Mouse (Mus musculus) heart, embryonic 12.5 days (tissue): ENCODE results near the gene Il18bp. TPM values are rescaled to one million over a fixed set of nuclear protein-coding genes. Genes with fewer than 3 reads are reported as not detected.
"Not testable (repeated sequence)": the region's sequence is repeated elsewhere in the genome, so short reads cannot be mapped to it uniquely, and the experiment has no call there.

Experiments used
- ATAC-seq: fragments of 200-750 bp; cut with Nextera tagmentation; 2 replicates; pipeline ENCODE4 v1.8.0; 2017; ENCODE audit warnings: moderate TSS enrichment, moderate library complexity; ENCODE audit not compliant: insufficient number of reproducible peaks, low FRiP score
- H3K27ac ChIP-seq: fragments of 300-500 bp; sonication (generic); 2 replicates; pipeline ENCODE4 v1.5.1; 2016; ENCODE audit warnings: mild to moderate bottlenecking, moderate library complexity; ENCODE audit not compliant: poor library complexity, severe bottlenecking
- H3K27me3 ChIP-seq: fragments of 300-500 bp; sonication (generic); replicated peaks from 2 replicates; pipeline ENCODE4 v1.6.1; 2016; ENCODE audit warnings: mild to moderate bottlenecking, moderate library complexity
- H3K36me3 ChIP-seq: fragments of 300-500 bp; sonication (generic); 2 replicates; pipeline ENCODE4 v1.6.1; 2016; ENCODE audit warnings: mild to moderate bottlenecking, moderate library complexity
- H3K4me1 ChIP-seq: fragments of 300-500 bp; sonication (generic); replicated peaks from 2 replicates; pipeline ENCODE4 v1.6.1; 2016; ENCODE audit warnings: mild to moderate bottlenecking
- H3K4me2 ChIP-seq: fragments of 300-500 bp; sonication (generic); 2 replicates; pipeline ENCODE4 v1.6.1; 2016; ENCODE audit warnings: mild to moderate bottlenecking, moderate library complexity
- H3K4me3 ChIP-seq: fragments of 300-500 bp; sonication (generic); 2 replicates; pipeline ENCODE4 v1.5.1; 2016; ENCODE audit warnings: mild to moderate bottlenecking
- H3K9ac ChIP-seq: fragments of 300-500 bp; sonication (generic); 2 replicates; pipeline ENCODE4 v1.6.1; 2016; ENCODE audit warnings: mild to moderate bottlenecking, moderate library complexity
- H3K9me3 ChIP-seq: fragments of 300-500 bp; sonication (generic); replicated peaks from 2 replicates; pipeline ENCODE4 v1.6.1; 2016; ENCODE audit warnings: mild to moderate bottlenecking, moderate library complexity
- WGBS: fragments of 180-500 bp; shearing (Covaris S2); methylation state at CpG from one replicate; pipeline ENCODE4 v1.1.7; 2016; 5-methylcytosine and 5-hydroxymethylcytosine counted together
- polyA plus RNA-seq: library from polyadenylated mRNA; unstranded; fragments of >200 nt; fragmentation: Nextera tagmentation; extraction: Ambion mirVana; gene quantifications from 2 replicates; pipeline ENCODE4 v1.2.1, GENCODE M21; 2016

The Il18bp gene
- polyA plus RNA-seq: 1.8 TPM in 2 replicates

DNA sequence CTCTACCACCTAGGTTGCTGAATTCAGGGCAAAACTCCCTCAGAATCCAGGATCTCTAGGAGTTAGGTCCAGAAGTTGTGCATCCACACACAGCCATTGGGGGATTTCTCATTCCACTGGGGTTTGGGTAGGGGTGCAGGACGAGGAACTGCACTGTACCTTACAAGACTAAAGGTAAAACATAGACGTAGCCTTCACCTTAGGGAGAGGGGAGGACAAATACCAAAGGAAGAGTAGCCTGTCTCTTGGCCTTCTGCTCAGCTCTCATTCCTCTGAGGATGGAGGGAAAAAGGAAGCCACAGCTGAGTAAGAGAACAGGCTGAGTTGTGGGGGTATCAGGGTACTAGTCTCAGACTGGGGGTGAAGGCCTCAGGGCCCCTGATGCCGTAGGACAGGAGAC is at the start of gene Il18bp:
Gene Il18bp, minus strand, starts transcription at position 101 of the 400 bp plus-strand sequence.
- peak within 1 kb of the TSS; percentile 26; the same call in 1 of the 2 replicates for H3K27ac ChIP-seq
- WGBS: 88% methylated on average over 3 of the region's 3 CpGs
- peaks cover 92% of the 10 kb centered on the region for H3K36me3 ChIP-seq
- no peak within 1 kb of the TSS for H3K9ac ChIP-seq
- H3K9me3 ChIP-seq: no peaks in the 10 kb centered on the region
- ATAC-seq: no peak
- H3K4me3 ChIP-seq: no peak within 1 kb of the TSS
- H3K27me3 ChIP-seq: no peaks in the 10 kb centered on the region
- peaks cover 7% of the 10 kb centered on the region for H3K4me1 ChIP-seq
- H3K4me2 ChIP-seq: no peak within 1 kb of the TSS

- no peak overlapping the region for H3K27ac ChIP-seq
- no peak for ATAC-seq
- peak overlapping the region; percentile 81 for H3K9ac ChIP-seq
Measured at GRCm38 (mm10) chr7:102066363-102066762, 47.9 kb upstream of the Il18bp start.

GRCm38 (mm10) chr7:102065046-102065891 is 46.8 kb upstream of the Il18bp start, which contains the start of the genes Rnf121, Xndc1 and Xntrpc:
Gene Rnf121, minus strand, starts transcription at chr7:102065469.
Gene Xndc1, plus strand, starts transcription at chr7:102065511.
Gene Xntrpc, plus strand, starts transcription at chr7:102065713.
- no peaks in the 10 kb centered on the region for H3K27me3 ChIP-seq
- peak within 1 kb of the TSS; percentile 76 for H3K27ac ChIP-seq
- no peaks in the 10 kb centered on the region for H3K9me3 ChIP-seq
- WGBS: under 1% methylated on average over 56 of the region's 56 CpGs
- peaks cover 19% of the 10 kb centered on the region for H3K4me1 ChIP-seq
- peak within 1 kb of the TSS; percentile 83 for H3K9ac ChIP-seq
- H3K4me2 ChIP-seq: peak within 1 kb of the TSS; percentile 83
- ATAC-seq: peak; percentile 98
- H3K36me3 ChIP-seq: peaks cover 22% of the 10 kb centered on the region; the same call in 1 of the 2 replicates
- peak within 1 kb of the TSS; percentile 95 for H3K4me3 ChIP-seq

More at GRCm38 (mm10) chr7:102066363-102066762, 47.9 kb upstream of the Il18bp start:
- Histone ChIP-seq H3K27me3 (no peaks in the 10 kb centered on the region), H3K4me2 (peak overlapping the region; percentile 83), H3K4me3 (peak overlapping the region; percentile 95), H3K36me3 (peaks cover 28% of the 10 kb centered on the region; the same call in 1 of the 2 replicates), H3K4me1 (peaks cover 19% of the 10 kb centered on the region), H3K9me3 (no peaks in the 10 kb centered on the region)
- WGBS: 73% methylated on average over 6 of the region's 6 CpGs

- under 1% methylated on average over 9 of the region's 9 CpGs for WGBS
- peaks cover 20% of the 10 kb centered on the region for H3K36me3 ChIP-seq
- H3K4me3 ChIP-seq: peak overlapping the region; percentile 95
- H3K27me3 ChIP-seq: no peaks in the 10 kb centered on the region
- no peak for ATAC-seq
- H3K4me1 ChIP-seq: peaks cover 19% of the 10 kb centered on the region
- H3K9ac ChIP-seq: peak overlapping the region; percentile 83
- H3K27ac ChIP-seq: peak overlapping the region; percentile 44; the same call in 1 of the 2 replicates
- H3K9me3 ChIP-seq: no peaks in the 10 kb centered on the region
- peak overlapping the region; percentile 83 for H3K4me2 ChIP-seq
Measured at GRCm38 (mm10) chr7:102064655-102065045, 46.2 kb upstream of the Il18bp start.

DNA sequence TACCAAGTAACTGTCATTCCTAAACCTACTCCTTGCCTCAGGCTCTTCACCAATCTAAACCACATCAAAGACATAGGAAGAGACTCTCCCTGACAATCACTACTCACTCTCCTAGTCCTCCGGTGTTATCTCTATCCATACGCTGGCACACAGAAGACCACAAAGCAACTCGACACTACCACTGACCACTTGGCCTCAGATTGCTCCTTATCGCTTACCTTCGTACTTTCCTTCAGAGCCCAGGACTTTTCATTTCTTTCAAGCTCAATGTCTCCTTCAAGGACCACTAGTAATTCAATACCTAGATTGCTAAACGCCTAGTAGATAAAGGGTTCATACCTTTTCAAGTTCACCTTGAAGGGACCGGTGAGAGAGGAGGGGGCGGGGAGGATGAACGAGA is 45.4 kb upstream of the Il18bp start:
- H3K4me1 ChIP-seq: peaks cover 19% of the 10 kb centered on the region
- H3K9ac ChIP-seq: 0 out of 2 replicates have a peak overlapping the region, but pooled peaks have one; percentile 83
- H3K36me3 ChIP-seq: peaks cover 24% of the 10 kb centered on the region
- no peaks in the 10 kb centered on the region for H3K9me3 ChIP-seq
- 41% methylated on average over 9 of the region's 9 CpGs for WGBS
- H3K27ac ChIP-seq: no peak overlapping the region
- no peak for ATAC-seq
- H3K4me2 ChIP-seq: peak overlapping the region; percentile 83
- no peaks in the 10 kb centered on the region for H3K27me3 ChIP-seq
- H3K4me3 ChIP-seq: peak overlapping the region; percentile 95

- Histone ChIP-seq H3K27ac (no peak overlapping the region), H3K9ac (no peak overlapping the region), H3K36me3 (peaks cover 17% of the 10 kb centered on the region), H3K4me1 (peaks cover 28% of the 10 kb centered on the region), H3K4me2 (no peak overlapping the region), H3K9me3 (no peaks in the 10 kb centered on the region), H3K27me3 (no peaks in the 10 kb centered on the region), H3K4me3 (no peak overlapping the region)
- 75% methylated on average over 1 of the region's 1 CpGs for WGBS
- no peak for ATAC-seq
Measured at GRCm38 (mm10) chr7:102062203-102062602, 43.7 kb upstream of the Il18bp start.

GRCm38 (mm10) chr7:102061353-102061752 is 42.9 kb upstream of the Il18bp start:
- ATAC-seq: no peak
- no peak overlapping the region for H3K4me3 ChIP-seq

GRCm38 (mm10) chr7:102048524-102048923 is 30.0 kb upstream of the Il18bp start:
- H3K9me3 ChIP-seq, H3K4me3 ChIP-seq, H3K27ac ChIP-seq, H3K4me2 ChIP-seq, H3K4me1 ChIP-seq, ATAC-seq, H3K27me3 ChIP-seq, H3K9ac ChIP-seq: not testable (repeated sequence)
- peaks cover 26% of the 10 kb centered on the region for H3K36me3 ChIP-seq

More at GRCm38 (mm10) chr7:102061353-102061752, 42.9 kb upstream of the Il18bp start:
- no peak overlapping the region for H3K27ac ChIP-seq
- no peaks in the 10 kb centered on the region for H3K9me3 ChIP-seq
- 0 out of 2 replicates have a peak overlapping the region, but pooled peaks have one; percentile 18 for H3K9ac ChIP-seq
- no peaks in the 10 kb centered on the region for H3K27me3 ChIP-seq
- peaks cover 18% of the 10 kb centered on the region for H3K36me3 ChIP-seq
- H3K4me1 ChIP-seq: peaks cover 24% of the 10 kb centered on the region
- no peak overlapping the region for H3K4me2 ChIP-seq
- WGBS: 64% methylated on average over 3 of the region's 3 CpGs

- no peak overlapping the region for H3K4me2 ChIP-seq
- no peak overlapping the region for H3K9ac ChIP-seq
- H3K27ac ChIP-seq: no peak overlapping the region
- H3K36me3 ChIP-seq: peaks cover 50% of the 10 kb centered on the region
- H3K9me3 ChIP-seq: no peaks in the 10 kb centered on the region
- WGBS: 85% methylated on average over 2 of the region's 2 CpGs
- ATAC-seq: no peak
- H3K27me3 ChIP-seq: no peaks in the 10 kb centered on the region
- no peaks in the 10 kb centered on the region for H3K4me1 ChIP-seq
- H3K4me3 ChIP-seq: no peak overlapping the region
Measured at GRCm38 (mm10) chr7:102042314-102042713, 23.8 kb upstream of the Il18bp start.

DNA sequence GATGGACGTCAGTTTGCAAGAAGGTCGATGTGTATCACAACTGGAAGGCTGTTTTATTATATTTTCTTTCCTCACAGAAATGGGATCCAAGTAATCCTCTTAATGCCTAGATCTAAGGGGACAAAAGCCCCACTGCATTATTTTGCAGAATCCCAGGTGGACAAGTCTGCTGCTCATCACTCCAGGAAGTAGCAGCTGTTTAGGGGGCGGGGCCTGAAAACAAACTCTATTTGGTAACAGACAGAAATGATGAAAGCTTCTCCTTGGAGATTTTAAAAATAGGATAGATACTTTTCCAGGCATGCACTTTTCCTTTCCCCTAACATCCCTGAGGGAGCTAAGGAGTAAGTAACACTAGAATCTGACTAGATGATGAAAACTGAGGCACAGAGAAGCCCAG is 18.8 kb upstream of the Il18bp start:
- Histone ChIP-seq H3K27ac (no peak overlapping the region), H3K9me3 (no peaks in the 10 kb centered on the region), H3K27me3 (no peaks in the 10 kb centered on the region), H3K4me1 (no peaks in the 10 kb centered on the region), H3K9ac (no peak overlapping the region), H3K4me3 (no peak overlapping the region), H3K36me3 (peaks cover 88% of the 10 kb centered on the region), H3K4me2 (no peak overlapping the region)
- WGBS: 90% methylated on average over 3 of the region's 3 CpGs
- no peak for ATAC-seq

GRCm38 (mm10) chr7:102035534-102035933 is 17.0 kb upstream of the Il18bp start:
- Histone ChIP-seq H3K4me1 (no peaks in the 10 kb centered on the region), H3K9ac (no peak overlapping the region), H3K4me3 (no peak overlapping the region), H3K27ac (no peak overlapping the region), H3K27me3 (no peaks in the 10 kb centered on the region), H3K36me3 (peaks cover 93% of the 10 kb centered on the region), H3K4me2 (no peak overlapping the region), H3K9me3 (no peaks in the 10 kb centered on the region)
- ATAC-seq: no peak
- WGBS: 78% methylated on average over 2 of the region's 2 CpGs
